In the genomic region with DNA sequence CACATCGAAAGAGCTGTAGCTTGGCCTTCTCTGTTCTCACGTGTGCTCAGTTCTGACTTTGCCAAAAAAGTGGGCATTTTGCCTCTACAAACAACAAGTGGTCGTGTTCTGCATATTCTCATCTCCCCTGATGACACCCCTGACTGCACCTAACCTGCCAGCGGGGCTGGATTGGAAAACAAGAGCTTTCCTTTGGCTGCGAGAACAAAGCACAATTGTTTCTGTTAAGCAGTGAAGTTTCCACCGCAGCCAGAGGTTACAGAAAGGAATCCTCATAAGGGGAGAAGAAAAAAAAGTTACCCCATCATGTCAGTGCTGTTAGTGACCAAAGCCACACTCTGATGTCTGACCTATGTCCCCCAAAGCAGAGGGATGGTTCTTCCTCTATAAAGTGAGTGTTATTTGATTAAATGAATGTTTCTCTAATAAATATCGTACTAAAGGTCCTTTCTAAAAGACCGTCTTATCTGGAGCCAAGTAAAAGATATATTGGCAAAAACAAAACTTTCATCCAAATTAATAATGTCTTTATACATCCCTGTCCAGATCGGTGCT, we compare ENCODE assay signal across 26 mouse cellular contexts.
DNase-seq lines count a peak whose midpoint lies in the region; ATAC-seq and TF ChIP-seq lines count a peak whose summit lies in the region.
"Had no signal": no experiment of that assay in that cellular context is flagged by ENCODE, and none has a peak within 500 bp of the region (broad histone marks: within the 10 kb centered on the region; RNA-seq: fewer than 3 reads in every experiment).

No protein-coding gene starts in this region.

- H3K36me3 ChIP-seq in heart, embryonic 10.5 days: no peaks in the 10 kb centered on the region
- no peaks in the 10 kb centered on the region for H3K36me3 ChIP-seq in kidney, postnatal 0 days (ENCODE audit: insufficient read depth, low read length)
- H3K36me3 ChIP-seq in kidney, embryonic 15.5 days: no peaks in the 10 kb centered on the region
- no peaks in the 10 kb centered on the region for H3K36me3 ChIP-seq in lung, embryonic 15.5 days
- H3K36me3 ChIP-seq in embryonic facial prominence, embryonic 12.5 days: no peaks in the 10 kb centered on the region
- H3K36me3 ChIP-seq: G1E; limb, embryonic 13.5 days; liver, embryonic 12.5 days; midbrain, embryonic 15.5 days had no signal

- no peak overlapping the region for H3K27ac ChIP-seq in heart, embryonic 10.5 days
- no peak overlapping the region for H3K27ac ChIP-seq in kidney, postnatal 0 days
- H3K27ac ChIP-seq in kidney, embryonic 15.5 days: no peak overlapping the region
- H3K27ac ChIP-seq in lung, embryonic 15.5 days: no peak overlapping the region
- 0 out of 2 replicates have a peak overlapping the region, but pooled peaks have one; percentile 2 for H3K27ac ChIP-seq in embryonic facial prominence, embryonic 12.5 days
- H3K27ac ChIP-seq: limb, embryonic 13.5 days; liver, embryonic 12.5 days; midbrain, embryonic 15.5 days had no signal

- no peak overlapping the region for H3K4me2 ChIP-seq in kidney, postnatal 0 days (ENCODE audit: low read length)
- no peak overlapping the region for H3K4me2 ChIP-seq in kidney, embryonic 15.5 days
- H3K4me2 ChIP-seq in lung, embryonic 15.5 days: no peak overlapping the region
- H3K4me2 ChIP-seq in embryonic facial prominence, embryonic 12.5 days (replicated peaks): no peak overlapping the region
- H3K4me2 ChIP-seq: limb, embryonic 13.5 days; liver, embryonic 12.5 days; midbrain, embryonic 15.5 days had no signal

- no peaks in the 10 kb centered on the region for H3K27me3 ChIP-seq in heart, embryonic 10.5 days (ENCODE audit: insufficient read depth, poor library complexity, severe bottlenecking)
- no peaks in the 10 kb centered on the region for H3K27me3 ChIP-seq in kidney, postnatal 0 days (ENCODE audit: insufficient read depth, low read length)
- H3K27me3 ChIP-seq in kidney, embryonic 15.5 days: no peaks in the 10 kb centered on the region
- no peaks in the 10 kb centered on the region for H3K27me3 ChIP-seq in lung, embryonic 15.5 days
- H3K27me3 ChIP-seq in embryonic facial prominence, embryonic 12.5 days: no peaks in the 10 kb centered on the region
- H3K27me3 ChIP-seq: limb, embryonic 13.5 days; liver, embryonic 12.5 days; midbrain, embryonic 15.5 days had no signal

- H3K4me3 ChIP-seq in heart, embryonic 10.5 days: no peak overlapping the region
- H3K4me3 ChIP-seq in kidney, postnatal 0 days (replicated peaks; ENCODE audit: low read depth, low read length): no peak overlapping the region
- no peak overlapping the region for H3K4me3 ChIP-seq in kidney, embryonic 15.5 days (replicated peaks)
- H3K4me3 ChIP-seq in lung, embryonic 15.5 days: no peak overlapping the region
- H3K4me3 ChIP-seq in embryonic facial prominence, embryonic 12.5 days: no peak overlapping the region
- H3K4me3 ChIP-seq: left cerebral cortex, adult 2 months; limb, embryonic 13.5 days; liver, embryonic 12.5 days; midbrain, embryonic 15.5 days had no signal

- 67% methylated on average over 9 of the region's 9 CpGs for WGBS in heart, embryonic 10.5 days
- 43% methylated on average over 9 of the region's 9 CpGs for WGBS in kidney, postnatal 0 days
- 51% methylated on average over 9 of the region's 9 CpGs for WGBS in kidney, embryonic 15.5 days
- 35% methylated on average over 9 of the region's 9 CpGs for WGBS in lung, embryonic 15.5 days
- 49% methylated on average over 9 of the region's 9 CpGs for WGBS in embryonic facial prominence, embryonic 12.5 days

- no peaks in the 10 kb centered on the region for H3K4me1 ChIP-seq in heart, embryonic 10.5 days
- no peaks in the 10 kb centered on the region for H3K4me1 ChIP-seq in kidney, postnatal 0 days (replicated peaks; ENCODE audit: insufficient read depth, low read length)
- H3K4me1 ChIP-seq in kidney, embryonic 15.5 days: 0 out of 2 replicates have a peak, but pooled peaks cover 4% of the 10 kb centered on the region
- no peaks in the 10 kb centered on the region; the same call in 1 of the 2 replicates for H3K4me1 ChIP-seq in lung, embryonic 15.5 days
- H3K4me1 ChIP-seq in embryonic facial prominence, embryonic 12.5 days: no peaks in the 10 kb centered on the region
- H3K4me1 ChIP-seq: liver, embryonic 12.5 days; midbrain, embryonic 15.5 days had no signal

- no peak for TF ChIP-seq CTCF in kidney, postnatal 0 days (IDR thresholded peaks at IDR 0.05; ENCODE audit: low read depth)

- ATAC-seq in kidney, postnatal 0 days (replicated peaks; ENCODE audit: low FRiP score, low read depth): no peak
- no peak for ATAC-seq in kidney, embryonic 15.5 days (replicated peaks; ENCODE audit: low FRiP score)
- ATAC-seq in lung, embryonic 15.5 days (ENCODE audit: borderline replicate concordance, extremely low read depth, low FRiP score, low TSS enrichment): peak; percentile 55; the same call in 1 of the 2 replicates
- no peak for ATAC-seq in embryonic facial prominence, embryonic 12.5 days (ENCODE audit: insufficient number of reproducible peaks, insufficient read depth, low FRiP score, low TSS enrichment)
- ATAC-seq: forebrain, embryonic 14.5 days; hindbrain, embryonic 16.5 days; liver, embryonic 12.5 days; liver, postnatal 0 days; midbrain, embryonic 15.5 days had no signal

- no peak overlapping the region for H3K9ac ChIP-seq in kidney, postnatal 0 days (ENCODE audit: low read depth, low read length)
- H3K9ac ChIP-seq in kidney, embryonic 15.5 days: no peak overlapping the region
- no peak overlapping the region for H3K9ac ChIP-seq in lung, embryonic 15.5 days
- H3K9ac ChIP-seq in embryonic facial prominence, embryonic 12.5 days: no peak overlapping the region
- H3K9ac ChIP-seq: limb, embryonic 13.5 days; liver, embryonic 12.5 days; liver, postnatal 0 days; midbrain, embryonic 15.5 days had no signal

- no peaks in the 10 kb centered on the region for H3K9me3 ChIP-seq in heart, embryonic 10.5 days
- no peaks in the 10 kb centered on the region for H3K9me3 ChIP-seq in kidney, postnatal 0 days (replicated peaks; ENCODE audit: low read length)
- H3K9me3 ChIP-seq in kidney, embryonic 15.5 days (replicated peaks): no peaks in the 10 kb centered on the region
- no peaks in the 10 kb centered on the region for H3K9me3 ChIP-seq in lung, embryonic 15.5 days
- no peaks in the 10 kb centered on the region for H3K9me3 ChIP-seq in embryonic facial prominence, embryonic 12.5 days
- H3K9me3 ChIP-seq: G1E; limb, embryonic 13.5 days; liver, embryonic 12.5 days; midbrain, embryonic 15.5 days had no signal

- DNase-seq in heart, adult 11 months: peak; percentile 86
- no peak for DNase-seq in heart, embryonic 10.5 days (ENCODE audit: low spot score)
- peak; percentile 14 for DNase-seq in kidney, postnatal 0 days (ENCODE audit: low spot score)
- no peak for DNase-seq in lung, postnatal 10 days
- no peak for DNase-seq in gastrocnemius, postnatal 4 days (ENCODE audit: low spot score in 2 of 2)
- DNase-seq: adrenal gland, adult 8-10 months; cerebellum, adult 8-10 months; cerebellum, postnatal 25 days; embryo, embryonic 11 days; gastrocnemius, postnatal 14 days; heart, adult 18-20 months; kidney, adult 18-20 months; kidney, postnatal 10 days; liver, postnatal 0 days; right cerebral cortex, postnatal 25 days; thymus, postnatal 14 days had no signal

Comparison
In these comparisons a context has a peak if more than half of its experiments do, and no peak if none do; other contexts are left out.
1. DNase-seq: peak in heart, adult 11 months (single experiment) and kidney, postnatal 0 days (single experiment); none in heart, embryonic 10.5 days (single experiment), lung, postnatal 10 days (single experiment) and gastrocnemius, postnatal 4 days (0 of 2).